Mouse (Mus musculus) lung, embryonic 15.5 days (tissue): ENCODE data around the gene Igsf23. TPM values are rescaled to one million over a fixed set of nuclear protein-coding genes. Genes with fewer than 3 reads are reported as not detected.

Source experiments
- ATAC-seq: fragments of 200-750 bp; cut with Nextera tagmentation; 2 replicates; pipeline ENCODE4 v1.8.0; 2017; ENCODE audit warnings: moderate number of reproducible peaks, borderline replicate concordance; ENCODE audit not compliant: low FRiP score, low TSS enrichment; ENCODE audit errors: extremely low read depth
- H3K27ac ChIP-seq: fragments of 300-500 bp; sonication (generic); 2 replicates; pipeline ENCODE4 v1.5.1; 2015; ENCODE audit warnings: moderate library complexity, mild to moderate bottlenecking, inconsistent platforms
- H3K27me3 ChIP-seq: fragments of 300-500 bp; sonication (generic); 2 replicates; pipeline ENCODE4 v1.6.1; 2015; ENCODE audit warnings: inconsistent platforms
- H3K36me3 ChIP-seq: fragments of 300-500 bp; sonication (generic); 2 replicates; pipeline ENCODE4 v1.6.1; 2015; ENCODE audit warnings: inconsistent platforms
- H3K4me1 ChIP-seq: fragments of 300-500 bp; sonication (generic); 2 replicates; pipeline ENCODE4 v1.6.1; 2015; ENCODE audit warnings: inconsistent platforms
- H3K4me2 ChIP-seq: fragments of 300-500 bp; sonication (generic); 2 replicates; pipeline ENCODE4 v1.6.1; 2015; ENCODE audit warnings: inconsistent platforms, mild to moderate bottlenecking, moderate library complexity
- H3K4me3 ChIP-seq: fragments of 300-500 bp; sonication (generic); 2 replicates; pipeline ENCODE4 v1.5.1; 2015; ENCODE audit warnings: mild to moderate bottlenecking, inconsistent platforms
- H3K9ac ChIP-seq: fragments of 300-500 bp; sonication (generic); 2 replicates; pipeline ENCODE4 v1.6.1; 2015; ENCODE audit warnings: inconsistent platforms
- H3K9me3 ChIP-seq: fragments of 300-500 bp; sonication (generic); 2 replicates; pipeline ENCODE4 v1.6.1; 2016; ENCODE audit warnings: inconsistent platforms
- WGBS: fragments of 180-500 bp; shearing (Covaris S2); methylation state at CpG from one replicate; pipeline ENCODE4 v1.1.7; 2015; 5-methylcytosine and 5-hydroxymethylcytosine counted together
- polyA plus RNA-seq: library from polyadenylated mRNA; unstranded; fragments of >200 nt; fragmentation: Nextera tagmentation; extraction: Ambion mirVana; gene quantifications from 2 replicates; pipeline ENCODE4 v1.2.1, GENCODE M21; 2015

Igsf23 gene
- polyA plus RNA-seq, 1 experiment from 2014 or later = 2.0 TPM

DNA sequence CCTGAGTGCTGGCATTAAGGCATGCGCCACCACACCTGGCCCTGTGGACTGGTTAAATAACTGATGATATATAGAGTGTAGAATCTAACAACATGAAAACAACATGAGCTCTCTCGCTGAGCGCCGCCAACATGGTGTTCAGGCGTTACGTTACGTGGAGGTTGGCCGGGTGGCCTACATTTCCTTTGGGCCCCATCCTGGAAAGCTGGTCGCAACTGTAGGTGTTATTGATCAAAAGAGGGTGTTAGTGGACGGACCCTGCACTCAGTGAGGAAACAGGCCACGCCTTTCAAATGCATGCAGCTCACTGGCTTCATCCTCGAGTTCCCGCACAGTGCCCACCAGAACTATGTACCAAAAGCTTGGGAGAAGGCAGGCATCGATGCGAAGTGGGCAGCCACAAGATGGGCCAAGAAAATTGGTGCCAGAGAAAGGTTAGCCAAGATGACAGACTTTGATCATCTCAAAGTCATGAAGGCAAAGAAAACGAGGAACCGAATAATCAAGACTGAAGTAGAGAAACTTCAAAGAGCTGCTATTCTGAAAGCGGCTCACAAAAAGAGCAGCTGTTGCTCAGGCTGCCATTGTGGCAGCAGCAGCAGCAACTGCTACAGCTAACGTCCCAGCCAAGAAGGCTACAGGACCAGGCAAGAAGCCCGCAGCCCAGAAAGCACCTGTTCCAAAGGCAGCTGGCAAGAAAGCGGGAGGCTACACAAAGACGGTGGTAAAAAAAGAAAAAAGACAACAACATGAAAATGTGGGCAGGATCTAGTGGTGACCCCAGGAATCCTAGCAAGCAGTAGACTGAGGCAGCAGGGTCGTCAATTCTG is 38.6 kb downstream of the Igsf23 start:
- no peak overlapping the region for H3K27ac ChIP-seq
- no peak overlapping the region for H3K4me2 ChIP-seq
- H3K9me3 ChIP-seq = no peaks in the 10 kb centered on the region
- H3K36me3 ChIP-seq = peaks cover 71% of the 10 kb centered on the region
- no peak overlapping the region for H3K4me3 ChIP-seq
- no peak overlapping the region for H3K9ac ChIP-seq
- no peak for ATAC-seq
- no peaks in the 10 kb centered on the region for H3K27me3 ChIP-seq
- H3K4me1 ChIP-seq = no peaks in the 10 kb centered on the region
- 86% methylated on average over 23 of the region's 23 CpGs for WGBS

DNA sequence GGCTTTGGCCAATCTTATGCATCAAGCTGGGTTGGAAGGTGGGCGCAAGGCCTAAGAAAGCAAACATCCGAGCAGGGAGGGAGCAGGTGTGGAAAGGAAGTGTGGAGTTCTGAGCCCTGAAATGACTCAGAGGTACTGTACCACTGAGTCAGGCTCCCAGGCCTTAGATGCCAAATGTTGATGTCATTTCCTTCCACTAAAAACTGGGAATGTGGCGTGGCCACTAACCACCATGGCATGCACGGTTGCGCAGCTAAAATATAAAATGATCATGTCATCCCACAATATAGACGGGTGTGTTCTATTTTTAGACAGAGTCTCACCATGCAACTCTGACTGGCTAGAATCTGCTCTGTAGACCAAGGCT is 39.3 kb downstream of the Igsf23 start:
- no peak for ATAC-seq
- H3K27ac ChIP-seq = no peak overlapping the region
- no peaks in the 10 kb centered on the region for H3K9me3 ChIP-seq
- no peaks in the 10 kb centered on the region for H3K4me1 ChIP-seq
- H3K4me2 ChIP-seq = no peak overlapping the region
- H3K36me3 ChIP-seq = peaks cover 71% of the 10 kb centered on the region
- no peak overlapping the region for H3K4me3 ChIP-seq
- H3K9ac ChIP-seq = no peak overlapping the region
- H3K27me3 ChIP-seq = no peaks in the 10 kb centered on the region
- 87% methylated on average over 6 of the region's 6 CpGs for WGBS

DNA sequence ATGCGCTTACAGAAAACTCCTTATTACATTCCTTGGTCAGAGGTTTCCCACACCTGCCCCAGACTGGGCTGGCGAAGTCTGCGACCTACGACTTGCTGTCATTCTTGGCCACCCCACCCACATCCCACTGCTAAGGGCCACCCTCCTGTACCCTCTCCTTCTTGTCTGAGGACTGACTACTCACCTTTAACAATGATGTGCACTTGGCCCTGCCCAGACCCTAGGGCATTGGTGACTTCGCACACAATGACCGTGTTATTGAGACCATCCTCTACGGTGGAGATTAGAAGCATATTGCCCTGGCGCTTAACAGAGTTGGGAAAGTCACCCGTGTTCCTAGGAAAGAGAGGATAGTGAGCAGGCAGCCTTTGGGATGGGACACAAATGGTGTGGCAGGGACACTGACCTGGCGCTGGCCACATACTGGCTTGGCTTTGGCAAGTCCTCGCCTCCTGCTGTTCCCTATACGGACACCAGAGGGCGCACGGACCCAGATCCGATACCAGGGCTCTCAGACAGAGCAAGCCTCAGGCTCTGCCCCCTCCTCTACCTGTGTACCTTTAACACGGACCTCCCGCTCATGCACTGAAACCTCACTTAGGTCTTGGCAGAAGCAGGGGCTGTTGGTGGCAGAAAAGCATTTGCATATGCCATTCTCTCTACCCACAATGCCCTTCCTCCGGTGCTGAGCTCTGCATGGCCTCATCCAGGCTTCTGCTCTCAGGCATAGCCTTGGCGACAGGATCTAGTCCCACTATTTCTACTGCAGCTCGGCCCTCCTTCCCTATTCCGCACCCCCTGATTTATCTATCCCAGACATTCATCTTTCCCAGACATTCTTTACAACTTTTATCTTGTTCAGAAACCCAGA is 39.9 kb downstream of the Igsf23 start:
- no peak overlapping the region for H3K27ac ChIP-seq
- no peak overlapping the region for H3K4me2 ChIP-seq
- no peaks in the 10 kb centered on the region for H3K27me3 ChIP-seq
- no peaks in the 10 kb centered on the region for H3K4me1 ChIP-seq
- peak; percentile 66; the same call in 1 of the 2 replicates for ATAC-seq
- H3K9ac ChIP-seq = no peak overlapping the region
- peaks cover 69% of the 10 kb centered on the region for H3K36me3 ChIP-seq
- WGBS = 50% methylated on average over 21 of the region's 21 CpGs
- H3K9me3 ChIP-seq = no peaks in the 10 kb centered on the region
- no peak overlapping the region for H3K4me3 ChIP-seq

DNA sequence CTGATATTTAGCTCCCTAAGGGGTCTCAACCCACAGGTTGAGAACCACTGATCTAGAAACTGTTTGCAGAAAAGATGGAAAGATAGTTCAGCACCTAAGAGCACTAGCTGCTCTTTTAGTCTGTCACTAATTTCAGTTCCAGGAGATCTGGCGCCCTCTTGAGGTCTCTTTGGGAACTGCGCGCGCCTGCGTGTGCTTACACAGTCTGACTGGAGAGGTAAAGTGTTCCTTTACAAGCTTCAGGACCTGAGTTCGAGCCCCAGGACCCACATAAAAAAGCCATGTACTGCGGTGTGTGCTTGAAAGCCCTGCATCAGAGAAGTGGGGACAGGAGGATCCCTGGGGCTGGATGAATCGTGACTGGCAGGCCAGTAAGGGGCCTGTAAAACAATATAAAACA is 60.7 kb downstream of the Igsf23 start:
- no peak overlapping the region for H3K4me2 ChIP-seq
- ATAC-seq = no peak
- no peak overlapping the region for H3K9ac ChIP-seq
- H3K27me3 ChIP-seq = no peaks in the 10 kb centered on the region
- no peak overlapping the region for H3K27ac ChIP-seq
- no peaks in the 10 kb centered on the region for H3K36me3 ChIP-seq
- H3K4me3 ChIP-seq = no peak overlapping the region
- WGBS = 48% methylated on average over 8 of the region's 8 CpGs
- no peaks in the 10 kb centered on the region for H3K9me3 ChIP-seq
- H3K4me1 ChIP-seq = no peaks in the 10 kb centered on the region

DNA sequence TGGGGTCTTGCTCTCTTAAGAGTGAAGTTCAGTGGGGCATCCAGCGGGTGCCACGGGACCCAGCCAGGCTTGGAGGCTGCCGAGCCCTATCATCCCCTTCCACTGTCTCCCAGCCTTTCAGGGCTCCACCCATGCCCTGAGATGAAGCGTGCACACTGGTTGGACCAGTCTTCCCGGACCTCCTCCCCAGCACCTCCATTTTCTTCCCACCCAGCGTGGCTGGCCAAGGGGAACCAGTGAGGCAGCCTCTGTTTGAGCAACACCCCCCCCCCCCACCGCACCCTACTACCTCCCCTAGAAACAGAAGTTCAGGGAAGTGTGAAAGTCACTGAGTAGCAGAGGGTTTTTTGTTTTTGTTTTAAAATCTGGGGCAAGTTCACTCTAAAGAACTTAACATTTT is 62.7 kb downstream of the Igsf23 start, which contains the start of gene Ceacam19:
Gene Ceacam19 (minus strand): TSS at position 117 of the 400 bp plus-strand sequence.
- no peaks in the 10 kb centered on the region for H3K36me3 ChIP-seq
- H3K4me2 ChIP-seq = no peak within 1 kb of the TSS
- no peaks in the 10 kb centered on the region for H3K9me3 ChIP-seq
- H3K9ac ChIP-seq = no peak within 1 kb of the TSS
- no peak within 1 kb of the TSS for H3K27ac ChIP-seq
- H3K4me3 ChIP-seq = no peak within 1 kb of the TSS
- WGBS = 54% methylated on average over 7 of the region's 7 CpGs
- no peak for ATAC-seq
- no peaks in the 10 kb centered on the region for H3K4me1 ChIP-seq
- H3K27me3 ChIP-seq = no peaks in the 10 kb centered on the region

Other genes starting within 250 kb of the Igsf23 start
- 149 and 157 TPM in 2 replicates for gene Tomm40, start 235.3 kb downstream of the Igsf23 start, polyA plus RNA-seq
- 133 and 140 TPM in 2 replicates for gene Nectin2, start 200.3 kb downstream of the Igsf23 start, polyA plus RNA-seq
- 313 and 345 TPM in 2 replicates for gene Bcam, start 179.7 kb downstream of the Igsf23 start, polyA plus RNA-seq
- gene Cblc, start 153.9 kb downstream of the Igsf23 start, polyA plus RNA-seq = 15.2 and 16.1 TPM in 2 replicates
- gene Bcl3, start 128.0 kb downstream of the Igsf23 start, polyA plus RNA-seq = 4.3 and 4.7 TPM in 2 replicates
- gene Gm19345, start 98.8 kb downstream of the Igsf23 start, polyA plus RNA-seq = 0.16 TPM in 1 of 2 replicates, not detected in the other
- not detected in 2 replicates for gene Ceacam16, start 89.5 kb downstream of the Igsf23 start, polyA plus RNA-seq
- gene Ceacam19, start 62.8 kb downstream of the Igsf23 start, polyA plus RNA-seq = not detected in 2 replicates
- gene Pvr, start 29.6 kb downstream of the Igsf23 start, polyA plus RNA-seq = 19.0 and 22.5 TPM in 2 replicates
- not detected in 2 replicates for gene Ceacam20, start 14.7 kb upstream of the Igsf23 start, polyA plus RNA-seq
- gene Nlrp9b, start 40.7 kb upstream of the Igsf23 start, polyA plus RNA-seq = not detected in 2 replicates
- not detected in 2 replicates for gene Vmn1r91, start 148.9 kb upstream of the Igsf23 start, polyA plus RNA-seq
- not detected in 2 replicates for gene Gm16442, start 171.8 kb upstream of the Igsf23 start, polyA plus RNA-seq
- not detected in 2 replicates for gene Vmn1r93, start 188.3 kb upstream of the Igsf23 start, polyA plus RNA-seq
- not detected in 2 replicates for gene Vmn1r94, start 217.6 kb upstream of the Igsf23 start, polyA plus RNA-seq
- not detected in 2 replicates for gene Vmn1r95, start 243.0 kb upstream of the Igsf23 start, polyA plus RNA-seq